Mouse (Mus musculus): ENCODE data around the gene Nmt1.

DNA sequence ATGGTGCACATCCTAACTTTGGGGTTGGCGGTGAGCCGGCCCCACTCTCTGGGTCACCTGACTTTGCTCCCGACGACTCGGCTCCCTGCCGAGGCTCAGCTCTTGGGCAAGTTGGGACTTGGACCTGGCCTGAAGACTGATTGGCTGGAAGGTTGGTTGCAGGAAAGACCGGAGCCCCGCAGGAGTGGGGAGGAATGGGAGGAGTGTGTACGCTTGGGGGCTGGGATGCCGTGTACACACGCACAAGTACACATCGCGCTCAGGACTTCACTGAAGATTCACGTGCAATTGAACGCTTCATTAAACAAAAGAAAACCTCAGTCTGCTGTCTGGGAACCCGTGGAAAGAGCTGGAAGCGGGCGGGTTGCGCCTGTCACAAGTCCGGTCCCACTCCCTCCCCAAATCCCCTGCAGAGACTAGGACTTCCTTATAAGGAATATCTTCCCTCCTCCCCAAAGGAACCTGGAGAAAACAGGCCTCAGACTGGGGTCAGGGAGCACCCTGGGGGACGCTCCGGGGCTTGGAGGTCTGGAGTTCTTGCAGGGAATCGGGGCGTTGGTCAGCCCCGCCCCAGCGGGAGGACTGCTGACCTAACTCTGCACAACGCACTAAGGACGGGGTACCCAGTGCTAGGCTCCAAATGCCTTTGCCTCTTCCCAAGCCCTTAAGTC lies 84.0 kb downstream of the Nmt1 start:
- no peak for TF ChIP-seq CTCF (IDR thresholded peaks at IDR 0.05; ENCODE audit: low read depth)
- no peak for TF ChIP-seq EP300 (IDR thresholded peaks at IDR 0.05; ENCODE audit: low read depth)
